Mouse (Mus musculus): ENCODE data around the gene Ets1.

GRCm38 (mm10) chr9:32752602-32753001, 116.6 kb downstream of the Ets1 start:
- TF ChIP-seq GATA1 (IDR thresholded peaks at IDR 0.05; ENCODE audit: borderline replicate concordance, low read length) (no peak), FLI1 (IDR thresholded peaks at IDR 0.05; ENCODE audit: low read length) (no peak)
